Mouse (Mus musculus): ENCODE data around the gene Fgf10. TPM values are rescaled to one million over a fixed set of nuclear protein-coding genes. Genes with fewer than 3 reads are reported as not detected.

Gene Fgf10
- polyA plus RNA-seq, 1 experiment from 2014 or later: 8.0 TPM

DNA sequence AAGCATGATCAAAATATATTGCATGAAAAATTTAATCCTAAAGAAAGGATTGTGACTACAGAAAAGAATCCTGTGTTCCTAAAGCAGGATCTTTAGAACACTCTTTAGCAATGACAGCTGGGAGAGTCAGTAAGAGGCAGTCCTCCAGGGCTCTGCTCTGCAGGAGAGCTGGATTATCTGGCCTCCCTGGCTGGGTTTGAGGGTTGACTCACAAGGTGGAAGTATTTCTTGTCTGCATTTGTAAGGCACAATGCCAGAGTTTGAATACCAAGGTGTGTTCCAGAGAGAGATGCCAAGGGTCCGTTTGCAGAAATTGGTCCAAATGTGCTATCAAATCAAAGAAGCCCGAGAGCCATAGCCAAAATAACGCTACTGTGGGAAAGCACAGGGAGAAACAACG, 25.5 kb downstream of the Fgf10 start:
- Histone ChIP-seq H3K27ac (replicated peaks) (no peak overlapping the region), H3K36me3 (replicated peaks) (no peaks in the 10 kb centered on the region), H3K4me1 (no peaks in the 10 kb centered on the region), H3K27me3 (replicated peaks; ENCODE audit: low read depth, poor library complexity, severe bottlenecking) (no peaks in the 10 kb centered on the region), H3K4me3 (no peak overlapping the region), H3K9me3 (no peaks in the 10 kb centered on the region)
- 21% methylated on average over 4 of the region's 4 CpGs for WGBS
- no peak for DNase-seq (ENCODE audit: low spot score)

DNA sequence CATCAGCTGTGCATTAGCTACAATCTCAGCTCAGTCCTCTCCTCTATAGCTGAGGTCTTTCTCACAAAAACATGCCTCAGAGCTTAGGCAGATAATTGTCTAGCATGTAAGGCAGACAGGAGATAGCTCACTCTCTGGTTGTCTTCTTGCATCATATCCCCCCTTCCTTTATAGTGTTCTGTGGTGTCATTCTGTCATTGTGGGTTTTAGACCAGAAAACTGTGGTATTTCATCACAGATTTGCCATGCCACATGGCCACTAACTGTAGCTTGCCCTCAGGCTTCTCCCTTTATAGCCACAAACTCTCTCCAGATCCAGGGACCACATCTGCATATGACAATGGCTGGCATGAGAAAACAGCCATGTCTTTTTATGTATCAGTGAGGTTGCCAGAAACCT, 34.1 kb downstream of the Fgf10 start:
- Histone ChIP-seq H3K9me3 (no peaks in the 10 kb centered on the region), H3K4me3 (no peak overlapping the region), H3K27me3 (replicated peaks; ENCODE audit: low read depth, poor library complexity, severe bottlenecking) (no peaks in the 10 kb centered on the region), H3K4me1 (no peaks in the 10 kb centered on the region), H3K36me3 (replicated peaks) (no peaks in the 10 kb centered on the region), H3K27ac (replicated peaks) (no peak overlapping the region)
- DNase-seq (ENCODE audit: low spot score): no peak

DNA sequence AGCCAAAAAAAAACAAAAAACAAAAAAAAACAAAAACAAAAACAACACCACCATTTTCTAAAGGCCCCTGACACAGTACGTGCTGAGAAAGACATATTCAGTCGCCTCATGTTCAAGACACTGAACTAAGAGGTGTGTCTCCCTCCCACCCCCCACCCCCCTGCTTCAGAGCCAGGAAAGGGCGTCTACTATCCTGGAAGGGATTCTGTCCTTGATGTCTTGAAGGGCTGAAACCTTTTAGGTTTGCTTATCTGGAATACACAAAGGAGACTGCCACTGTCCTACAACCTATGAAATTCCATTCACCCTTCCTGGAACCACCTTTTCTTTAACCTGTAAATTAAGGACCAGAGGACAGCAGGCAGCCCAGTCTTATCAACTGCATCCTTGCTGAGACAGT, 36.1 kb downstream of the Fgf10 start:
- Histone ChIP-seq H3K27ac (replicated peaks) (no peak overlapping the region), H3K27me3 (replicated peaks; ENCODE audit: low read depth, poor library complexity, severe bottlenecking) (no peaks in the 10 kb centered on the region), H3K9me3 (no peaks in the 10 kb centered on the region), H3K36me3 (replicated peaks) (no peaks in the 10 kb centered on the region), H3K4me1 (no peaks in the 10 kb centered on the region), H3K4me3 (no peak overlapping the region)
- 76% methylated on average over 3 of the region's 3 CpGs for WGBS
- DNase-seq (ENCODE audit: low spot score): no peak

DNA sequence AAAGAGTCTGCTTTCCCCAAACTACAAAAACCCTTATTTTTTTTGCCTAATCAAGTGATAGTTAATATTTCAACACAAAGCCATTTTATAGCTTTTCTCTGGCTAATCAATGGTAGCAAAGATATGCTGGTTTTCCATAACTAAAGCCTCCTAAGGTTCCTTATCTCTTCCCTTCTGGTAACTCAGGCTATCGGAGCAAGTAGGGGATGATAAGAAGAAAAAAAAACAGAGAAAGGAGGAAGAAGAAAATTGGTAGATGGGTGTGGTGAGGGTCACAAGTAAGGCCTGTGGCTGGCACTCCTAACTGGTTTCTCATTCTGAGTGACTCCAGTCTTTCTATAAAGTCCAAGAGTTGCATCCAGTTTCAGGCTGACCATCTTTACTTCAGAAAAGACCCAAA, 40.3 kb downstream of the Fgf10 start:
- H3K9me3 ChIP-seq: no peaks in the 10 kb centered on the region
- H3K36me3 ChIP-seq (replicated peaks): no peaks in the 10 kb centered on the region
- no peak for DNase-seq (ENCODE audit: low spot score)
- peaks cover 9% of the 10 kb centered on the region for H3K27me3 ChIP-seq (replicated peaks; ENCODE audit: low read depth, poor library complexity, severe bottlenecking)
- 77% methylated on average over 1 of the region's 1 CpGs for WGBS
- H3K4me3 ChIP-seq: no peak overlapping the region
- no peak overlapping the region for H3K27ac ChIP-seq (replicated peaks)
- peaks cover 20% of the 10 kb centered on the region for H3K4me1 ChIP-seq

DNA sequence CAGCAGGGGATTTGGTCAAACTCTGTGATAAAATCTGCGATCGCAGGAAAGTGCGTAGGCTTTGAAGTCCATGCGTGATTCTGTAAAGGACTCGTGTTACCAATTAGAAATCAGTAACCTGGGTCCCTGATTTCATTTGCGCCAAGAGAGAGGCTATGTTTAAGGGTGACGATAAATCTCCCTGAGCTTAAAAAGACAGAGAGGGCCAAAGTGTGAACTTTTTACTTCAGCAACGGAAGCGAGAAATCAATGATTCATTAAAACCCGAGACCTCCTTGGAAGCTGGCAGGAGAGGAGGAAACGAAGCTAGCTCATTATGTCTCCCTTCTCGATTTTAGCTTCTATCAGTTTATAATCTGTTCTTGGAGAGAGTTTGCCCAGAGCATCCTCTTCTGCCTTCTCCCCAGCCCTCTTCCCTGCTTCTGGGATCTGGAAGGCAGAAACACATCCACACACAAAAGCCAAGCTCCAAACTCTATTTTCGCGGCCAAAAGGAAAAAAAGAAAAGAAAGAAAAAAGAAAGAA, 44.1 kb downstream of the Fgf10 start:
- H3K4me1 ChIP-seq: peaks cover 40% of the 10 kb centered on the region
- H3K9me3 ChIP-seq: no peaks in the 10 kb centered on the region
- H3K36me3 ChIP-seq (replicated peaks): no peaks in the 10 kb centered on the region
- H3K27ac ChIP-seq (replicated peaks): peak overlapping the region; percentile 87
- under 1% methylated on average over 14 of the region's 14 CpGs for WGBS
- peak; percentile 22 for DNase-seq (ENCODE audit: low spot score)
- peak overlapping the region; percentile 71 for H3K4me3 ChIP-seq
- peaks cover 18% of the 10 kb centered on the region for H3K27me3 ChIP-seq (replicated peaks; ENCODE audit: low read depth, poor library complexity, severe bottlenecking)

DNA sequence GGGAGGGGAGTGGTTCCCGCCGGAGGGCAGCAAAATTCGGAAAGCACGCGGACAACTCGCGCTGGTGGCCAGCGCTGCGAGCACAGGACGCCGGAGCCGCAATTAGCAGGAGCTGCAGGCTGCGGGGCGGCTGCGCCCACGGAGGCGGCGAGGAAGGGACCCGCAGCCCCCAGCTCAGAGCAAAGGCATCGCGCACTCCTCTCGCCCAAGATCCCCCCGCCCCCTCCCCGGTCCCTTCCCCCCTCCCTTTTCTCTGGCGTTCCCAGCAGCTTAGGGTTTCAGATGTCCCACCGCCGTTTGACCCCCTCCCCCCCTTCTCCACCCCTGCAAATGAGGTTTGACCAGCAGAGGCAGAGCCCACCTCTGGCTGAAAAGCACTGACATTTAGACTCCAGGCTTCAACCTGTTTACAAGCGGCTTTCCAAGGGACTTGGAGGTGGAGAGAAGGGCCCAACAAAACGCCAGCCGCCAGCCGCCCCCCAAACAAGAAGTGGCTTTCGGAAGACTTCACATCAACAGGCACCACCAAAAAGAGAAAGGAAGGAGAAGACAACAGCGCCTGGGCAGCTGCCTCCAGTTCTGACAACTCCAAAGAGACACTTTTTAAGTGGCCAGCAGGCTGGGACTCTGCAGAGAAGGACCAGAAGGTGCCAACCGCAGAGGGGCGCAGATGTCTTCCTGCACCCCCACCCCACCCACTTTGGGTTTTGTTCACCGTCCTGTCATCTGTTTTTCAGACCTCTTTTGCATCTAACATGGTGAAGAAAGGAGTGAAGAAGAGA, 44.9 kb downstream of the Fgf10 start:
- H3K4me3 ChIP-seq: peak overlapping the region; percentile 71
- DNase-seq (ENCODE audit: low spot score): peak; percentile 86
- H3K4me1 ChIP-seq: peaks cover 42% of the 10 kb centered on the region
- WGBS: 2% methylated on average over 33 of the region's 36 CpGs
- peak overlapping the region; percentile 87 for H3K27ac ChIP-seq (replicated peaks)
- H3K36me3 ChIP-seq (replicated peaks): no peaks in the 10 kb centered on the region
- H3K27me3 ChIP-seq (replicated peaks; ENCODE audit: low read depth, poor library complexity, severe bottlenecking): peaks cover 18% of the 10 kb centered on the region
- no peaks in the 10 kb centered on the region for H3K9me3 ChIP-seq

DNA sequence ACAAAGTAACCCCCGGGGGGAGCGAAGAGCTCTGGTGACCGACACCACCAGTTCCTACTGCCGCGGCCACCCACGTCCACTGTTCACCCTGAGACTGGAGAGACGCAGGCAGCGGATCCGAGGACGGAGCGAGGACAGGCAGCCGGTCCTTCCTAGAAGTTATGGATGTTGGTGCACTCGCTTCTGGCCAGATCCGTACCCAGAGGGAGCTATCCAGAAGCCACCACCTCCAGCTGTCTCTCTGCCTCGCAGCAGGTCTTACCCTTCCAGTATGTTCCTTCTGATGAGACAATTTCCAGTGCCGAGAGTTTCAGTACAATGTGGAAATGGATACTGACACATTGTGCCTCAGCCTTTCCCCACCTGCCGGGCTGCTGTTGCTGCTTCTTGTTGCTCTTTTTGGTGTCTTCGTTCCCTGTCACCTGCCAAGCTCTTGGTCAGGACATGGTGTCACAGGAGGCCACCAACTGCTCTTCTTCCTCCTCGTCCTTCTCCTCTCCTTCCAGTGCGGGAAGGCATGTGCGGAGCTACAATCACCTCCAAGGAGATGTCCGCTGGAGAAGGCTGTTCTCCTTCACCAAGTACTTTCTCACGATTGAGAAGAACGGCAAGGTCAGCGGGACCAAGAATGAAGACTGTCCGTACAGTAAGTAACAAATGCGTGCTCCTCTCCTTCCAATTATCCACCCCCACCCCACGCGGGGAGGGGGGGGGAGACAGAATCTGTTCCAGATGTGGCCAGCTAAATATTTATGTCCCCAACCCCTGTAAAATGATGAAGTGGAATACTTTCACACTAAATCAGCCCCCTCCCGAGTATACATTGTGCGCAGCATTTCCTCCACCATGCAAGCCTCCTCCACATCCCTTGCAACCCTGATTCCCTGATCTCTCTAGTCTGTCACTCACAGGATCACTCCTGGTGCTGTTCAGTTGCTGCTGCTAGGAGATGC, 45.8 kb downstream of the Fgf10 start:
- Histone ChIP-seq H3K27ac (replicated peaks) (peak overlapping the region; percentile 87), H3K36me3 (replicated peaks) (no peaks in the 10 kb centered on the region), H3K9me3 (no peaks in the 10 kb centered on the region), H3K27me3 (replicated peaks; ENCODE audit: low read depth, poor library complexity, severe bottlenecking) (peaks cover 18% of the 10 kb centered on the region), H3K4me3 (peak overlapping the region; percentile 71), H3K4me1 (peaks cover 42% of the 10 kb centered on the region)
- peak; percentile 65 for DNase-seq (ENCODE audit: low spot score)
- under 1% methylated on average over 31 of the region's 31 CpGs for WGBS

DNA sequence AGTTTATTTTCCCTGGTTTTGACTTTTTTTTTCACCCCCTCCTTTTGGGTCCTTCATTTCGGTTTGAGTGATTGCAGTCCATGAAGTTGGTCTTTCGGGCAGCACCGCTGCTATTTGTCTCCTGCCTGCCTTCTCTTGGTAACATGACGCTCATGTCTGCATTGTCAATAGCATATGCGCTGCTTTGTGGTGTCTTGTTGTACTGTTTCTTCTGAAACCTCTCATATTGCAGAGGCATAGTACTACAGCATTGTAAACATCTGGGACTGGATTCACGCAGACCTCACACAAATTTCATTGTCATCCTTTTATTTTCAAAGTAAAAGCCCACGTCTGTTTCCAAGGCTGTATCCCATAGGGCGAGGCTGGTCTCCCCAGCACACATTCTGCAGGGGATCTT, 46.7 kb downstream of the Fgf10 start:
- Histone ChIP-seq H3K9me3 (no peaks in the 10 kb centered on the region), H3K27me3 (replicated peaks; ENCODE audit: low read depth, poor library complexity, severe bottlenecking) (peaks cover 18% of the 10 kb centered on the region), H3K27ac (replicated peaks) (peak overlapping the region; percentile 87), H3K36me3 (replicated peaks) (no peaks in the 10 kb centered on the region), H3K4me3 (peak overlapping the region; percentile 71), H3K4me1 (peaks cover 42% of the 10 kb centered on the region)
- WGBS: 8% methylated on average over 8 of the region's 8 CpGs
- peak; percentile 29 for DNase-seq (ENCODE audit: low spot score)

DNA sequence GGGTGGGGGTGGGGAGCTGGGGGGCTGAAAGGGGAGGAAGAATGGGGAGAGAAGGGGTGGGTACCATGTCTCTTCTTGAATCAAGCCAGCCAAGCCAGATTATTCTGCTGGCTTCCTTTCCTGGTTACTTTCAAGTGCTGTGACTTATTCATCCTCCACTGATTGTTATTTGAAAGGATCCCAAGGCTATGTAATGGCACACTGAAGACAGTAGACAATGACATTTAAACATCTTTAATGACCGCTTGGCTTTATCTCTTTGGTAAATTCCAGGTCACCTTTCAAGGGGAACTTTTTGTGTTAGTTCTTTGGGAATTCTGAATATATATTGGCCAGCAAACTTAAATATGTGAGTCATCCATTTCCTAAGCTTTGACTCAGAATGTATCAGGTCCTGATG, 47.1 kb downstream of the Fgf10 start:
- H3K4me1 ChIP-seq: peaks cover 42% of the 10 kb centered on the region
- no peak for DNase-seq (ENCODE audit: low spot score)
- WGBS: 57% methylated on average over 1 of the region's 1 CpGs
- peak overlapping the region; percentile 71 for H3K4me3 ChIP-seq
- no peaks in the 10 kb centered on the region for H3K9me3 ChIP-seq
- peak overlapping the region; percentile 87 for H3K27ac ChIP-seq (replicated peaks)
- H3K27me3 ChIP-seq (replicated peaks; ENCODE audit: low read depth, poor library complexity, severe bottlenecking): peaks cover 18% of the 10 kb centered on the region
- H3K36me3 ChIP-seq (replicated peaks): no peaks in the 10 kb centered on the region

DNA sequence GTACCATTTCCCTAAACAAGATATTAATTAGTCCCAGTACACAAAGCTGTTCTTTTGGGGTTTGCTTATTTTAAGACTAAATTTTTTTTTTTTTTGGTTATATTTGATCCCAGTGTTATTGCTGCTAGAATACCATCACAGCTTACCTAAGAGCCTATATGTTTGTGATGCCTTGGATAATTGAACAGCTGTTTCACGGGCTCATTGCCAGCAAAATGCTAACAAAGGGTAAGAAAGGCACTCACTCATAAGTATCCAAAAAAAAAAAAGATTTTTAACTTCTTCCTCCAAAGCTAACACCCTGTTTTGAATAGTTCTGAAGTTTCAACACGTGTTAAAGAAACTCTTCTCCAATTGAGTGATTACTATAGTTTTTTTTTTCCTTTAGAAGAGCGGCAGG, 48.8 kb downstream of the Fgf10 start:
- H3K9me3 ChIP-seq: no peaks in the 10 kb centered on the region
- H3K4me3 ChIP-seq: no peak overlapping the region
- H3K36me3 ChIP-seq (replicated peaks): no peaks in the 10 kb centered on the region
- peaks cover 9% of the 10 kb centered on the region for H3K27me3 ChIP-seq (replicated peaks; ENCODE audit: low read depth, poor library complexity, severe bottlenecking)
- WGBS: 59% methylated on average over 3 of the region's 3 CpGs
- H3K27ac ChIP-seq (replicated peaks): no peak overlapping the region
- peaks cover 37% of the 10 kb centered on the region for H3K4me1 ChIP-seq
- no peak for DNase-seq (ENCODE audit: low spot score)

DNA sequence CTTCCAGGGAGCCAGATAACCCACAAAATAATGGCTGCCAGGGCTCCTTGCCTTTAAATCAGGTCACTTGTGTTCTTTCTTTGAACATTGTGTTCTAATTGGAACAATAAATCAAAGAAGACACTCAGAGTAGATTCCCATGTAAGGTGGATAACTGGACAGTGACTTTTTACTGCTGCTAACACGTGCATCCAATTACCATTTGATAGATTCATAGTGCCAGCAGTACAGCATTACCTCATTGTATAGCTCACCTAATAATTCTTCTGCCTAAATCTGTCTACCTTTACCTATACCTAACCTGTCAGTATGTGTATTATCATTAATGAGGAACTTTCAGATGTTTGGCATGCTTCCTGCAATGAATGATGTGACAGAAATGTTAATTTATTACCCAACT, 52.1 kb downstream of the Fgf10 start:
- Histone ChIP-seq H3K4me3 (no peak overlapping the region), H3K4me1 (peaks cover 5% of the 10 kb centered on the region; the same call in 1 of the 2 replicates), H3K27ac (replicated peaks) (no peak overlapping the region), H3K9me3 (no peaks in the 10 kb centered on the region), H3K36me3 (replicated peaks) (no peaks in the 10 kb centered on the region), H3K27me3 (replicated peaks; ENCODE audit: low read depth, poor library complexity, severe bottlenecking) (no peaks in the 10 kb centered on the region; the same call in none of the 2 replicates)
- 58% methylated on average over 1 of the region's 1 CpGs for WGBS
- DNase-seq (ENCODE audit: low spot score): no peak

DNA sequence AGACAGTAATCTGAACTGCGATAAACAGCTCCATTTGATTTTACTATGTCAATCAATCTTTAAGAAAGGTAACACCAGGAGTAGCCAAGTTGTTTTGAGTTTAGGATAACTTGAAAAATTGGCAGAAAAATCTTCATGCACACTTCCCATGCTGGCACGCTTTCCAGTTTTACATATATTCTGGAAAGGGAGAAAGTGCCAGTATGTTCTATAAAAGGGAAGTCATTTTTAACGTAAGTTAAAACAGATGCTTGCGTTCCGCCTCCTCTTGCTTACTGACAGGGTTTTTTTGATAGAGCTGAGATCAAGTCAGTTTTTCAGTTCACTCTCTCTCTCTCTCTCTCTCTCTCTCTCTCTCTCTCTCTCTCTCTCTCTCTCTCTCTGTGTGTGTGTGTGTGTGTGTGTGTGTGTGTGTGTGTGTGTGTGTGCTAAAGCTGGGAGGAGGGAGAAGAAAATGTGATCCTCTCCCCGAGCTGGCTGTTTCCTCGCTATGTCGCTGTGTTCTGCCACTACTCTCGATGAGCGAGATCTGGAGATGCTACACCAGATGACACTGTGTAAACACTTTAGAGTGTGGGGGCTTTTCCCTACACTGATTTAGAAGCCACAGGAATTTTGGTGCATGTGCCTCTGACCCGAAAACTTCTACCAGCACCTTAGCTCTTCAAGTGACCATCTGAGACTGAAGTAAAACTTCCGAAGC, 62.4 kb downstream of the Fgf10 start:
- Histone ChIP-seq H3K9me3 (no peaks in the 10 kb centered on the region), H3K36me3 (replicated peaks) (no peaks in the 10 kb centered on the region), H3K27me3 (replicated peaks; ENCODE audit: low read depth, poor library complexity, severe bottlenecking) (no peaks in the 10 kb centered on the region), H3K4me3 (peak overlapping the region; percentile 26; the same call in 1 of the 2 replicates), H3K27ac (replicated peaks) (0 out of 2 replicates have a peak overlapping the region, but pooled peaks have one; percentile 14), H3K4me1 (peaks cover 16% of the 10 kb centered on the region)
- WGBS: 59% methylated on average over 12 of the region's 12 CpGs
- peak; percentile 15 for DNase-seq (ENCODE audit: low spot score)

Data from embryonic facial prominence, embryonic 10.5 days (tissue).